Mouse (Mus musculus): ENCODE results near the gene Pla2g6.

Gene Pla2g6

GRCm38 (mm10) chr15:79351331-79351767 is 23.2 kb upstream of the Pla2g6 start:
- no peak for DNase-seq (ENCODE audit: low read depth in 1 of 2, low spot score in 2 of 2)

GRCm38 (mm10) chr15:79350866-79351265 is 22.7 kb upstream of the Pla2g6 start:
- DNase-seq (ENCODE audit: low read depth in 1 of 2, low spot score in 2 of 2), result no peak

- DNase-seq (ENCODE audit: low read depth in 1 of 2, low spot score in 2 of 2), result no peak
Observed at GRCm38 (mm10) chr15:79348651-79349050, 20.5 kb upstream of the Pla2g6 start.

- DNase-seq (ENCODE audit: low read depth in 1 of 2, low spot score in 2 of 2), result peak; percentile 63 to 84
Observed at GRCm38 (mm10) chr15:79347845-79348506, 19.8 kb upstream of the Pla2g6 start.

- peak; percentile 63 to 84 for DNase-seq (ENCODE audit: low read depth in 1 of 2, low spot score in 2 of 2)
Observed at GRCm38 (mm10) chr15:79347165-79347844, 19.1 kb upstream of the Pla2g6 start.

- no peak for DNase-seq (ENCODE audit: low read depth in 1 of 2, low spot score in 2 of 2)
Observed at GRCm38 (mm10) chr15:79346051-79346793, 18.0 kb upstream of the Pla2g6 start, which contains the start of gene Maff. Gene Maff (plus strand): TSS chr15:79346621.

GRCm38 (mm10) chr15:79344627-79345026 is 16.4 kb upstream of the Pla2g6 start:
- no peak for DNase-seq (ENCODE audit: low read depth in 1 of 2, low spot score in 2 of 2)

- DNase-seq (ENCODE audit: low read depth in 1 of 2, low spot score in 2 of 2), result peak in 1 of 2 experiments; percentile 45
Observed at GRCm38 (mm10) chr15:79342641-79343337, 14.6 kb upstream of the Pla2g6 start.

- DNase-seq (ENCODE audit: low read depth in 1 of 2, low spot score in 2 of 2), result no peak
Observed at GRCm38 (mm10) chr15:79338978-79339377, 10.8 kb upstream of the Pla2g6 start.

GRCm38 (mm10) chr15:79335061-79335655 is 7.0 kb upstream of the Pla2g6 start:
- DNase-seq (ENCODE audit: low read depth in 1 of 2, low spot score in 2 of 2), result no peak

- DNase-seq (ENCODE audit: low read depth in 1 of 2, low spot score in 2 of 2), result no peak
Observed at GRCm38 (mm10) chr15:79333409-79333808, 5.2 kb upstream of the Pla2g6 start.

GRCm38 (mm10) chr15:79330521-79330920 is 2.3 kb upstream of the Pla2g6 start:
- DNase-seq (ENCODE audit: low read depth in 1 of 2, low spot score in 2 of 2), result no peak

GRCm38 (mm10) chr15:79329979-79330363 is 1.8 kb upstream of the Pla2g6 start:
- no peak for DNase-seq (ENCODE audit: low read depth in 1 of 2, low spot score in 2 of 2)

GRCm38 (mm10) chr15:79329346-79329978 is 1.3 kb upstream of the Pla2g6 start:
- DNase-seq (ENCODE audit: low read depth in 1 of 2, low spot score in 2 of 2), result no peak

GRCm38 (mm10) chr15:79328939-79329275 is 717 bp upstream of the Pla2g6 start:
- DNase-seq (ENCODE audit: low read depth in 1 of 2, low spot score in 2 of 2), result no peak

- no peak for DNase-seq (ENCODE audit: low read depth in 1 of 2, low spot score in 2 of 2)
Observed at GRCm38 (mm10) chr15:79326971-79327961, 924 bp downstream of the Pla2g6 start.

- no peak for DNase-seq (ENCODE audit: low read depth in 1 of 2, low spot score in 2 of 2)
Observed at GRCm38 (mm10) chr15:79326264-79326663, 1.9 kb downstream of the Pla2g6 start.

GRCm38 (mm10) chr15:79325742-79326141 is 2.4 kb downstream of the Pla2g6 start:
- DNase-seq (ENCODE audit: low read depth in 1 of 2, low spot score in 2 of 2), result no peak

- DNase-seq (ENCODE audit: low read depth in 1 of 2, low spot score in 2 of 2), result no peak
Observed at GRCm38 (mm10) chr15:79324373-79324772, 3.8 kb downstream of the Pla2g6 start.

Data from monocyte, adult 2 months (primary cell).